In the genomic region with DNA sequence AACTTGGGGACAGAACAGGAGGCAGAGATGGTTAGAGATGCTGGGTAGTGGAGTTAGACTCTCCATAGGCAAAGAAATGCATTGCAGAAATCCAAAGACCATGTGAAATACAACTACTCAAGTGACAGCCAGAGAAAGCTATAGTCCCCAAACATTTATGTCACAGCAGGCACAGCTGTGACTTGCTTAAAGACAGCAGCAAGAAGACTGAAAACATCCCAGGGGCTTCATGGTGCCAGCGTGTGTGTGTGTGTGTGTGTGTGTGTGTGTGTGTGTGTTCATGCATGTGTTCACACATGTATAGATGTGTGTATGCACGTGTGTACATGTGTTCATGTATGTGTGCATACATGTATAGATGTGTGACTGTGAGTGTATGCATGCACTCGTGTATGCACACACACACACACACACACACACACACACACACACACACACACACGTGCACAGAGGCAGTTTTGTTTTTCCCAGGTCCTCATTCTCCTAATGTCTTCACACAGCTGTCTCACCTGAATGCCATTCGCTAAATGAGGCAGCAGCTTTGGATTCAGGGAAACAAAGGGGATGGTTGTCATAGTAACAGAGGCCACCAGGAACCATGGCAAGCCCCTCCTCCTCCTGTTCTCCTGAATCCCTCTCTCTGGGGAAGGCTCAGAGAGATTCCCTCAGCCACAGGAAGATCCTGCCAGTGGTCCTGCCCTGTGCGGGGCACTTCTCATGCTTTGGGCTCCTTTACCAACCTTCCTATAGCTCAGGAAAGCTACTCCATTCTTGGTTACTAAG, we compare ENCODE assay signal across 10 mouse cellular contexts.
A peak's percentile ranks its signal among the peaks of the same experiment; 100 is the strongest.
DNase-seq lines count a peak whose midpoint lies in the region; ATAC-seq and TF ChIP-seq lines count a peak whose summit lies in the region.
"Had no signal": no experiment of that assay in that cellular context is flagged by ENCODE, and none has a peak within 500 bp of the region (broad histone marks: within the 10 kb centered on the region; RNA-seq: fewer than 3 reads in every experiment).

No protein-coding gene starts in this region.

- no peak overlapping the region for H3K9ac ChIP-seq in ES-E14 (ENCODE audit: insufficient read depth, low read depth, low read length, poor library complexity, severe bottlenecking)
- H3K9ac ChIP-seq in forebrain, postnatal 0 days: no peak overlapping the region
- H3K9ac ChIP-seq: heart, embryonic 13.5 days had no signal

- TF ChIP-seq CTCF in brain, embryonic 14.5 days (IDR thresholded peaks at IDR 0.05; ENCODE audit: borderline replicate concordance, extremely low read depth, insufficient read depth, insufficient read length): no peak
- no peak for TF ChIP-seq CTCF in forebrain, postnatal 0 days (IDR thresholded peaks at IDR 0.05; ENCODE audit: low read depth)

- DNase-seq in ES-E14 (ENCODE audit: low read depth, low spot score): peak; percentile 51
- peak; percentile 97 for DNase-seq in brain, embryonic 14.5 days (ENCODE audit: low read depth)
- peak; percentile 82 for DNase-seq in forebrain, postnatal 0 days
- peak; percentile 73 for DNase-seq in midbrain, embryonic 10.5 days (ENCODE audit: low spot score)
- DNase-seq in yolk sac, embryonic 10.5 days (ENCODE audit: low spot score): no peak
- DNase-seq in adrenal gland, adult 8-10 months: no peak
- DNase-seq in right cerebral cortex, postnatal 14 days: no peak
- no peak for DNase-seq in frontal cortex, postnatal 25 days (ENCODE audit: low spot score in 2 of 2)

- H3K27ac ChIP-seq in ES-E14 (ENCODE audit: insufficient read depth, low read depth, low read length, poor library complexity, severe bottlenecking): no peak overlapping the region
- H3K27ac ChIP-seq in forebrain, postnatal 0 days (ENCODE audit: low read depth, low read length): peak overlapping the region; percentile 78
- peak overlapping the region; percentile 70 for H3K27ac ChIP-seq in midbrain, embryonic 10.5 days (replicated peaks)
- H3K27ac ChIP-seq: heart, embryonic 13.5 days had no signal

- no peaks in the 10 kb centered on the region for H3K27me3 ChIP-seq in forebrain, postnatal 0 days (ENCODE audit: insufficient read depth, low read length)
- no peaks in the 10 kb centered on the region for H3K27me3 ChIP-seq in midbrain, embryonic 10.5 days (ENCODE audit: low read depth, poor library complexity, severe bottlenecking)
- H3K27me3 ChIP-seq: heart, embryonic 13.5 days had no signal

- 2% methylated on average over 6 of the region's 6 CpGs for WGBS in forebrain, postnatal 0 days
- WGBS in midbrain, embryonic 10.5 days: 23% methylated on average over 6 of the region's 6 CpGs

- no peak for TF ChIP-seq POLR2A in brain, embryonic 14.5 days (IDR thresholded peaks at IDR 0.05; ENCODE audit: borderline replicate concordance, extremely low read depth, insufficient read depth, insufficient read length, poor library complexity, severe bottlenecking)

- no peak overlapping the region for H3K4me3 ChIP-seq in ES-E14 (ENCODE audit: insufficient read depth in 1 of 2, low read depth in 1 of 2, low read length in 2 of 2, poor library complexity in 1 of 2, severe bottlenecking in 1 of 2)
- no peak overlapping the region for H3K4me3 ChIP-seq in forebrain, postnatal 0 days (ENCODE audit: low read depth, low read length)
- no peak overlapping the region for H3K4me3 ChIP-seq in midbrain, embryonic 10.5 days
- H3K4me3 ChIP-seq: heart, embryonic 13.5 days had no signal

- no peaks in the 10 kb centered on the region for H3K9me3 ChIP-seq in ES-E14 (ENCODE audit: control insufficient read depth, insufficient read depth, low read depth, low read length)
- no peaks in the 10 kb centered on the region for H3K9me3 ChIP-seq in forebrain, postnatal 0 days (ENCODE audit: low read length)
- H3K9me3 ChIP-seq in midbrain, embryonic 10.5 days (replicated peaks): no peaks in the 10 kb centered on the region

- no peaks in the 10 kb centered on the region for H3K36me3 ChIP-seq in ES-E14 (ENCODE audit: control insufficient read depth, insufficient read depth, low read length, poor library complexity, severe bottlenecking)
- H3K36me3 ChIP-seq in forebrain, postnatal 0 days (ENCODE audit: insufficient read depth): no peaks in the 10 kb centered on the region
- H3K36me3 ChIP-seq in midbrain, embryonic 10.5 days: no peaks in the 10 kb centered on the region
- H3K36me3 ChIP-seq: G1E; heart, embryonic 13.5 days had no signal

- ATAC-seq in forebrain, postnatal 0 days: peak; percentile 98

- 0 out of 2 replicates have a peak overlapping the region, but pooled peaks have one; percentile 4 for H3K4me2 ChIP-seq in forebrain, postnatal 0 days (ENCODE audit: low read depth)
- H3K4me2 ChIP-seq: heart, embryonic 13.5 days had no signal

- in situ Hi-C loops in ES-E14 (cut with MboI; ENCODE audit: low sequenced_read_pairs in 2 of 2, unreplicated experiment in 2 of 2): no loop called here

- H3K4me1 ChIP-seq in ES-E14 (ENCODE audit: control insufficient read depth in 2 of 2, insufficient read depth in 2 of 2, low read length in 2 of 2, poor library complexity in 1 of 2): no peaks in the 10 kb centered on the region
- no peaks in the 10 kb centered on the region for H3K4me1 ChIP-seq in forebrain, postnatal 0 days (ENCODE audit: insufficient read depth)
- peaks cover 24% of the 10 kb centered on the region for H3K4me1 ChIP-seq in midbrain, embryonic 10.5 days
- H3K4me1 ChIP-seq: heart, embryonic 13.5 days had no signal

TF ChIP-seq in ES-E14, 5 proteins besides CTCF, POLR2A, EP300 and RAD21:
- TF ChIP-seq ZNF384 (IDR thresholded peaks at IDR 0.05; ENCODE audit: low read depth, low read length) (no peak), MAFK (IDR thresholded peaks at IDR 0.05; ENCODE audit: insufficient read depth, low read depth, low read length) (no peak), ZC3H11A (IDR thresholded peaks at IDR 0.05; ENCODE audit: borderline replicate concordance, low read depth, low read length) (no peak), CHD2 (IDR thresholded peaks at IDR 0.05; ENCODE audit: low read depth, low read length) (no peak)

Comparison
In these comparisons a context has a peak if more than half of its experiments do, and no peak if none do; other contexts are left out.
1. DNase-seq: peak in ES-E14 (single experiment), brain, embryonic 14.5 days (single experiment), forebrain, postnatal 0 days (single experiment) and midbrain, embryonic 10.5 days (single experiment); none in yolk sac, embryonic 10.5 days (single experiment), adrenal gland, adult 8-10 months (single experiment), right cerebral cortex, postnatal 14 days (single experiment) and frontal cortex, postnatal 25 days (0 of 2).